Mouse (Mus musculus) testis, adult 2 months (tissue): ENCODE measurements around the gene Habp2. TPM values are rescaled to one million over a fixed set of nuclear protein-coding genes. Genes with fewer than 3 reads are reported as not detected.

Experiments used
- H3K27ac ChIP-seq: fragments of 200-500 bp; 2 replicates; pipeline ENCODE4 v1.5.1; 2012; ENCODE audit warnings: low read depth, low read length; ENCODE audit not compliant: control insufficient read depth, insufficient read depth
- H3K27me3 ChIP-seq: fragments of 200-500 bp; 2 replicates; pipeline ENCODE4 v1.6.1; 2012; ENCODE audit warnings: mild to moderate bottlenecking, low read length, moderate library complexity; ENCODE audit not compliant: control insufficient read depth, insufficient read depth
- H3K36me3 ChIP-seq: fragments of 200-500 bp; 2 replicates; pipeline ENCODE4 v1.6.1; 2012; ENCODE audit warnings: mild to moderate bottlenecking, low read length; ENCODE audit not compliant: control insufficient read depth, insufficient read depth
- H3K4me1 ChIP-seq: fragments of 200-500 bp; 2 replicates; pipeline ENCODE4 v1.6.1; 2012; ENCODE audit warnings: low read length; ENCODE audit not compliant: control insufficient read depth, insufficient read depth
- H3K4me3 ChIP-seq: fragments of 200-500 bp; 2 replicates; pipeline ENCODE4 v1.5.1; 2012; ENCODE audit warnings: low read depth, mild to moderate bottlenecking, low read length, moderate library complexity, mixed read lengths; ENCODE audit not compliant: control insufficient read depth
- CTCF ChIP-seq: fragments of 200-500 bp; IDR thresholded peaks from 2 replicates; pipeline ENCODE4 v1.5.1; 2012; ENCODE audit warnings: low read depth, mild to moderate bottlenecking, inconsistent platforms, low read length, moderate library complexity; ENCODE audit not compliant: control insufficient read depth, insufficient read depth, insufficient replicate concordance
- POLR2A ChIP-seq: fragments of 200-500 bp; IDR thresholded peaks from 2 replicates; pipeline ENCODE4 v1.6.1; 2012; ENCODE audit warnings: low read depth, mild to moderate bottlenecking, inconsistent platforms, low read length, moderate library complexity; ENCODE audit not compliant: control insufficient read depth
- polyA plus RNA-seq: library from polyadenylated mRNA; depleted of rRNA; stranded (reverse); fragments of >200 nt; gene quantifications from 2 replicates; pipeline ENCODE4 v1.2.3, GENCODE M21; 2012

Habp2 gene
- polyA plus RNA-seq, 1 experiment = not detected

GRCm38 (mm10) chr19:56296668-56297067, 9.7 kb downstream of the Habp2 start:
- Histone ChIP-seq H3K27me3 (no peaks in the 10 kb centered on the region), H3K4me1 (no peaks in the 10 kb centered on the region), H3K4me3 (no peak overlapping the region), H3K27ac (no peak overlapping the region), H3K36me3 (no peaks in the 10 kb centered on the region)
- no peak for TF ChIP-seq CTCF
- TF ChIP-seq POLR2A = no peak

- Histone ChIP-seq H3K27ac (no peak overlapping the region), H3K27me3 (no peaks in the 10 kb centered on the region), H3K4me1 (no peaks in the 10 kb centered on the region), H3K36me3 (no peaks in the 10 kb centered on the region), H3K4me3 (no peak overlapping the region)
- TF ChIP-seq POLR2A (no peak), CTCF (no peak)
Observed at GRCm38 (mm10) chr19:56297264-56297663, 10.3 kb downstream of the Habp2 start.

- no peak overlapping the region for H3K27ac ChIP-seq
- H3K36me3 ChIP-seq = no peaks in the 10 kb centered on the region
- H3K4me3 ChIP-seq = no peak overlapping the region
- no peaks in the 10 kb centered on the region for H3K4me1 ChIP-seq
- no peaks in the 10 kb centered on the region for H3K27me3 ChIP-seq
- TF ChIP-seq POLR2A (no peak), CTCF (no peak)
Observed at GRCm38 (mm10) chr19:56300835-56301234, 13.9 kb downstream of the Habp2 start.

- peak overlapping the region; percentile 20; the same call in 1 of the 2 replicates for H3K27ac ChIP-seq
- H3K4me1 ChIP-seq = no peaks in the 10 kb centered on the region; the same call in none of the 2 replicates
- H3K36me3 ChIP-seq = no peaks in the 10 kb centered on the region
- H3K4me3 ChIP-seq = no peak overlapping the region
- H3K27me3 ChIP-seq = no peaks in the 10 kb centered on the region
- no peak for TF ChIP-seq CTCF
- TF ChIP-seq POLR2A = no peak
Observed at GRCm38 (mm10) chr19:56316531-56316930, 29.6 kb downstream of the Habp2 start.

DNA sequence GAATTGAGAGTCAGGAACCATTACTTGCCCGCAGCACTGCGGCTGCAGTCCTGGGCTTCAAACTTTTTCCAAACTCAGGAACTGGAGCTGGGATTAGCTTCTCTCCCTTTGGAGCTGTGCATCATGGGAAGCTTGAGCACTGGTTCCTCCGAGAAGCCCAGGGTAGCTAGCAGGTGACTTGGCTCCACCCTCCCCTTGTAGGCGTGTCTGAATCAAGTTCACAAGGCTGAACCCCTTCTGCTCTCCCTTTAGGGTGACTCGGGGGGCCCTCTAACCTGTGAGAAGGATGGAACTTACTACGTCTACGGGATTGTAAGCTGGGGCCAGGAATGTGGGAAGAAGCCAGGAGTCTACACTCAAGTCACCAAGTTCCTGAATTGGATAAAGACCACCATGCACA, 32.3 kb downstream of the Habp2 start:
- Histone ChIP-seq H3K36me3 (no peaks in the 10 kb centered on the region), H3K4me1 (no peaks in the 10 kb centered on the region; the same call in none of the 2 replicates), H3K4me3 (no peak overlapping the region), H3K27me3 (no peaks in the 10 kb centered on the region), H3K27ac (no peak overlapping the region)
- TF ChIP-seq POLR2A (no peak), CTCF (no peak)

DNA sequence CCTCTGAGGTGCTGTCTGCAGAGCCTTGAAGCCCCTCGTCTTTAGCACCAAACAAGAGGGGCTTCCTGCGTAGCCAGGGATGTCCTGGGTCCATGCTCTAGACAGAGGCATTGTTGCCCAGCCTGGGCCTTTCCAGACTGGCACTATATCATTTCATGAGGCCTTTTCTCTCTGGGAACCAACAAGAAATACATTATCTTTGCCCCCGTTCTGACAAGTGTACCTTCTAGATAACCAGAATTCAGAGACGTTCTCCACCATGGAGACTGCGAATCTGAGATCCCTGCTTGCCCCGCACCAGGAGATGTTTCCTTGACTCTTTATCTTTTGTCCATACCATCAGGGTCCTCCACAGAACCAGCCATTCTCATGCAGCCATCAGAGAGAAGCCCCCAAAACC, 32.7 kb downstream of the Habp2 start:
- TF ChIP-seq CTCF (no peak), POLR2A (no peak)
- Histone ChIP-seq H3K4me3 (no peak overlapping the region), H3K4me1 (no peaks in the 10 kb centered on the region; the same call in none of the 2 replicates), H3K27ac (no peak overlapping the region), H3K27me3 (no peaks in the 10 kb centered on the region), H3K36me3 (no peaks in the 10 kb centered on the region)

DNA sequence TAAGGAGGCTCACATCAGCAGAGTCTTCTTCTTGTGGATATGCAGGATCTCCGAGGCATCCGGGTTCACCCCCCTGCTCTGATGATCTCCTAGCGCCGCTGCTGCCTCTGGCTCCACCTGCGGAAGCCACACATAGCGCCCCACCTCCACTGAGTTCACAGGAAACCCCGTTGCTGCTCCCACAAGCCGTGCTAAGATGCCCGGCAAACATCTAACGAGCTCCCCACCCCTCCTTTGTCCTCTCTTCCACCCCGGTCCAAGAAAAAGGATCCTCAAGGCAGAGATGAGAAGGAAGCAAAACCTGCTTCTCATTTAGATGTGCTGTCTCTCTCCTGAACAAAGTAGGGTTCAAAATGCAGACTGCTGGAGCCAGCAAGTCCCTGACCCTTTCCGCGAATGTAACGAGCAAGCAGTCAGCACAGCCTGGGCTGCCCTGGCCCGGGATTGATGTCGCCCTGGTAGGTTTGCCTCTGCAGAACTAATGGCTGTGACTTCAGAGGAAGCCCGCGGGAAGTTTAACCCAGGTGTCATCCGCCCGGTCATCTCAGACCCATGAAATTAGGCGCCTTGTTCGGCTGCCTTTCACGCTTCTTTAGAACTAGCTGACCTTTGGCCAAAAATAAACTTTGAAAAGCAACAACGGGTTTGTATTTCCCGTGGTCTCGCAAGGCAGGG, 33.4 kb downstream of the Habp2 start:
- Histone ChIP-seq H3K36me3 (no peaks in the 10 kb centered on the region), H3K27ac (no peak overlapping the region), H3K4me1 (no peaks in the 10 kb centered on the region; the same call in none of the 2 replicates), H3K27me3 (no peaks in the 10 kb centered on the region), H3K4me3 (no peak overlapping the region)
- no peak for TF ChIP-seq CTCF
- TF ChIP-seq POLR2A = no peak
